Mouse (Mus musculus) spleen, embryonic (tissue): Measurements from ENCODE around the gene Tppp2.

Experiments used
- CTCF ChIA-PET: fragments of 350-600 bp; sonication (Branson Sonifier 250); formaldehyde crosslinking; loops from one replicate; lab custom pipeline; 2022; lab: Charles Lee

Tppp2 gene

GRCm38 (mm10) chr14:51918125-51918524 is at the start of gene Tppp2:
Tppp2 (plus strand) TSS chr14:51918425.
- CTCF ChIA-PET: interaction anchor here (0.6 kb wide), 1 partner anchor 363 kb away, joined by 4 read pairs; no protein-coding TSS in a partner anchor

- CTCF ChIA-PET: no interaction called here
These were observed 47.5 kb upstream of the Tppp2 start for GRCm38 (mm10) chr14:51870756-51871155.

GRCm38 (mm10) chr14:51871741-51872140 is 46.5 kb upstream of the Tppp2 start:
- CTCF ChIA-PET: no interaction called here

GRCm38 (mm10) chr14:51877517-51877916 is 40.7 kb upstream of the Tppp2 start:
- CTCF ChIA-PET: no interaction called here

GRCm38 (mm10) chr14:51883527-51884030 is 34.6 kb upstream of the Tppp2 start:
- CTCF ChIA-PET: interaction anchor here (0.7 to 1.1 kb wide), 3 partner anchors 11 to 578 kb away, joined by 3 to 9 read pairs (median 4); no protein-coding TSS in a partner anchor

- CTCF ChIA-PET: interaction anchor here (0.6 to 1.1 kb wide), 4 partner anchors 11 to 753 kb away, joined by 3 to 9 read pairs (median 4); no protein-coding TSS in a partner anchor
These were observed 34.1 kb upstream of the Tppp2 start for GRCm38 (mm10) chr14:51884031-51884544.

- CTCF ChIA-PET: interaction anchor here (0.6 kb wide), 1 partner anchor 754 kb away, joined by 3 read pairs; no protein-coding TSS in a partner anchor
These were observed 33.5 kb upstream of the Tppp2 start, which contains the start of gene Mettl17 for GRCm38 (mm10) chr14:51884598-51885331. Mettl17 (plus strand) TSS chr14:51884842.

- CTCF ChIA-PET: no interaction called here
These were observed 32.2 kb upstream of the Tppp2 start for GRCm38 (mm10) chr14:51886051-51886450.

- CTCF ChIA-PET: no interaction called here
These were observed 28.4 kb upstream of the Tppp2 start for GRCm38 (mm10) chr14:51889833-51890232.

- CTCF ChIA-PET: no interaction called here
These were observed 25.9 kb upstream of the Tppp2 start, which contains the start of gene Slc39a2 for GRCm38 (mm10) chr14:51892191-51892939. Slc39a2 (plus strand) TSS chr14:51892889.

GRCm38 (mm10) chr14:51893094-51893794 is 25.0 kb upstream of the Tppp2 start:
- CTCF ChIA-PET: no interaction called here

- CTCF ChIA-PET: no interaction called here
These were observed 24.4 kb upstream of the Tppp2 start for GRCm38 (mm10) chr14:51893809-51894208.

- CTCF ChIA-PET: interaction anchor here (1.1 kb wide), 1 partner anchor 11 kb away, joined by 3 read pairs; no protein-coding TSS in a partner anchor
These were observed 23.2 kb upstream of the Tppp2 start for GRCm38 (mm10) chr14:51895071-51895470.

GRCm38 (mm10) chr14:51896019-51896418 is 22.2 kb upstream of the Tppp2 start:
- CTCF ChIA-PET: no interaction called here

- CTCF ChIA-PET: no interaction called here
These were observed 21.6 kb upstream of the Tppp2 start for GRCm38 (mm10) chr14:51896539-51897170.

- CTCF ChIA-PET: interaction anchor here (0.5 kb wide), 1 partner anchor 9 kb away, joined by 3 read pairs; no protein-coding TSS in a partner anchor
These were observed 18.9 kb upstream of the Tppp2 start for GRCm38 (mm10) chr14:51899351-51899750.

GRCm38 (mm10) chr14:51902806-51903710 is 15.2 kb upstream of the Tppp2 start:
- CTCF ChIA-PET: no interaction called here

GRCm38 (mm10) chr14:51903782-51904181 is 14.4 kb upstream of the Tppp2 start:
- CTCF ChIA-PET: no interaction called here

GRCm38 (mm10) chr14:51904706-51905105 is 13.5 kb upstream of the Tppp2 start:
- CTCF ChIA-PET: no interaction called here

- CTCF ChIA-PET: no interaction called here
These were observed 12.1 kb upstream of the Tppp2 start for GRCm38 (mm10) chr14:51906102-51906501.
